Mouse (Mus musculus): Measurements from ENCODE around the gene Klhl42. TPM values are rescaled to one million over a fixed set of nuclear protein-coding genes. Genes with fewer than 3 reads are reported as not detected.

The Klhl42 gene
- polyA plus RNA-seq (2012) = 3.0 and 4.5 TPM in 2 replicates

DNA sequence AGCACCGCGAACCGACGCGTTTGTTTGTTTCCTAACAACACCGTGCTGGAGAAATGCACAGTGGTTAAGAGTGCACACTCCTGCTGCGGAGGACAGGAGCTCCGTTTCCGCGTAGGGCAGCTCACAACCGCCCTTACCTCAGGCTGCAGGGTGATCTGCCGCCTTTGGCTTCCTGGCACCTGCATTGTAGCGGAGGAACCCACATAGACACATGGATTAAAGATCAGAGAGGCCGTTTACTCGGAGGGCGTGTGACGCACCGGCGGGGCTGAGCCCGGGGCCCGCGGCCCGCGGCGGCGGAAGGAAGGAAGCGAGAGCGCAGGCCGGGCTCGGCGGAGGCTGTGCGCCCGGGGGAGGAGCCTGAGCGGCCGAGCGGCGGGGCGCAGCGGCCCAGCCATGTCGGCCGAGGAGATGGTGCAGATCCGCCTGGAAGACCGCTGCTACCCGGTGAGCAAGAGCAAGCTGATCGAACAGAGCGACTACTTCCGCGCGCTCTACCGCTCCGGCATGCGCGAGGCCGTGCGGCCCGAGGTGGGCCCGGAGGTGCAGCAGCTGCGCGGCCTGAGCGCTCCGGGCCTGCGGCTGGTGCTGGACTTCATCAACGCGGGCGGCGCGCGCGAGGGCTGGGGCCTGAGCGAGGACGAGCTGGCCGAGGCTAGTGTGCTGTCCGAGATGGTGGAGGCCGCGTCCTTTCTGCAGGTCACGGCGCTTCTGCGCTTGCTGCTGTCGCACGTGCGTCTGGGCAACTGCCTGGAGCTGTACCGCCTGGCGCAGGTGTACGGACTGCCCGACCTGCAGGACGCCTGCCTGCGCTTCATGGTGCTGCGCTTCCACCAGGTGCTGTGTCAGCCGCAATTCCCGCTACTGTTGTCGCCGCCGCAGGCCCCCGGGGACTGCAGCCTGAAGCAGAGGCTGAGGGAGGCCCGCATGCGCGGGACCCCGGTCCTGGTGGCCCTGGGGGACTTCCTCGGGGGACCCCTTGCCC is at the start of gene Klhl42:
Gene Klhl42 (plus strand): TSS at position 244 of the 985 bp plus-strand sequence.

GRCm38 (mm10) chr6:147042291-147043290 is 48.6 kb upstream of the Klhl42 start, which contains the start of gene Mrps35:
Mrps35 (plus strand) TSS chr6:147042764.

GRCm38 (mm10) chr6:147086594-147087225 is 4.5 kb upstream of the Klhl42 start, which contains the start of gene Mansc4:
Mansc4 (minus strand) TSS chr6:147087032.

Other genes with a start within 250 kb of the Klhl42 start
- gene Smco2, start 241.3 kb upstream of the Klhl42 start, polyA plus RNA-seq (2012) = not detected in 2 replicates
- 1.9 and 2.0 TPM in 2 replicates for gene Ppfibp1, start 202.9 kb upstream of the Klhl42 start, polyA plus RNA-seq (2012)
- gene 1700034J05Rik, start 137.0 kb upstream of the Klhl42 start, polyA plus RNA-seq (2012) = not detected in 2 replicates
- gene Rep15, start 58.8 kb upstream of the Klhl42 start, polyA plus RNA-seq (2012) = 0.03 TPM in 1 of 2 replicates, not detected in the other
- gene Mrps35, start 48.6 kb upstream of the Klhl42 start, polyA plus RNA-seq (2012) = 8.8 and 10.3 TPM in 2 replicates
- gene Mansc4, start 4.3 kb upstream of the Klhl42 start, polyA plus RNA-seq (2012) = not detected in 2 replicates
- 0.12 TPM in 1 of 2 replicates, not detected in the other for gene Pthlh, start 172.8 kb downstream of the Klhl42 start, polyA plus RNA-seq (2012)

All from megakaryocyte-erythroid progenitor cell, adult 5 weeks (primary cell).